Mouse (Mus musculus) heart, embryonic 11.5 days (tissue): Measurements from ENCODE around the gene Rps23. TPM values are rescaled to one million over a fixed set of nuclear protein-coding genes. Genes with fewer than 3 reads are reported as not detected.
A peak's percentile ranks its signal among the peaks of the same experiment; 100 is the strongest.

Experiments used
- ATAC-seq: fragments of 200-750 bp; cut with Nextera tagmentation; replicated peaks from 2 replicates; pipeline ENCODE4 v1.8.0; 2017; ENCODE audit warnings: moderate library complexity; ENCODE audit not compliant: insufficient number of reproducible peaks, low FRiP score, low TSS enrichment
- H3K27ac ChIP-seq: fragments of 300-500 bp; sonication (generic); 2 replicates; pipeline ENCODE4 v1.5.1; 2014; ENCODE audit warnings: mild to moderate bottlenecking, low read depth, low read length
- H3K27me3 ChIP-seq: fragments of 300-500 bp; sonication (generic); 2 replicates; pipeline ENCODE4 v1.6.1; 2014; ENCODE audit warnings: mild to moderate bottlenecking, low read length, mixed read lengths; ENCODE audit not compliant: control insufficient read depth, insufficient read depth
- H3K36me3 ChIP-seq: fragments of 300-500 bp; sonication (generic); 2 replicates; pipeline ENCODE4 v1.6.1; 2014; ENCODE audit warnings: mild to moderate bottlenecking, low read length, moderate library complexity, mixed read lengths; ENCODE audit not compliant: control insufficient read depth, insufficient read depth
- H3K4me1 ChIP-seq: fragments of 300-500 bp; sonication (generic); 2 replicates; pipeline ENCODE4 v1.6.1; 2014; ENCODE audit warnings: low read length; ENCODE audit not compliant: control insufficient read depth, insufficient read depth
- H3K4me2 ChIP-seq: fragments of 300-500 bp; sonication (generic); 2 replicates; pipeline ENCODE4 v1.6.1; 2014; ENCODE audit warnings: mild to moderate bottlenecking, moderate library complexity
- H3K4me3 ChIP-seq: fragments of 300-500 bp; sonication (generic); 2 replicates; pipeline ENCODE4 v1.5.1; 2014; ENCODE audit warnings: low read depth, low read length
- H3K9ac ChIP-seq: fragments of 300-500 bp; sonication (generic); 2 replicates; pipeline ENCODE4 v1.6.1; 2014; ENCODE audit warnings: mild to moderate bottlenecking, low read depth, low read length, moderate library complexity
- H3K9me3 ChIP-seq: fragments of 300-500 bp; sonication (generic); replicated peaks from 2 replicates; pipeline ENCODE4 v1.6.1; 2016; ENCODE audit warnings: low read length; ENCODE audit not compliant: control insufficient read depth
- WGBS: fragments of 180-500 bp; shearing (Covaris S2); extraction: QIAGEN DNeasy Blood & Tissue Kit; methylation state at CpG from one replicate; pipeline ENCODE4 v1.1.7; 2014; ENCODE audit not compliant: insufficient replicate concordance; 5-methylcytosine and 5-hydroxymethylcytosine counted together
- polyA plus RNA-seq: library from polyadenylated mRNA; unstranded; fragments of >200 nt; fragmentation: Nextera tagmentation; extraction: Ambion mirVana; gene quantifications from 2 replicates; pipeline ENCODE4 v1.2.1, GENCODE M21; 2014

Gene Rps23
- 180 and 199 TPM in 2 replicates for polyA plus RNA-seq

DNA sequence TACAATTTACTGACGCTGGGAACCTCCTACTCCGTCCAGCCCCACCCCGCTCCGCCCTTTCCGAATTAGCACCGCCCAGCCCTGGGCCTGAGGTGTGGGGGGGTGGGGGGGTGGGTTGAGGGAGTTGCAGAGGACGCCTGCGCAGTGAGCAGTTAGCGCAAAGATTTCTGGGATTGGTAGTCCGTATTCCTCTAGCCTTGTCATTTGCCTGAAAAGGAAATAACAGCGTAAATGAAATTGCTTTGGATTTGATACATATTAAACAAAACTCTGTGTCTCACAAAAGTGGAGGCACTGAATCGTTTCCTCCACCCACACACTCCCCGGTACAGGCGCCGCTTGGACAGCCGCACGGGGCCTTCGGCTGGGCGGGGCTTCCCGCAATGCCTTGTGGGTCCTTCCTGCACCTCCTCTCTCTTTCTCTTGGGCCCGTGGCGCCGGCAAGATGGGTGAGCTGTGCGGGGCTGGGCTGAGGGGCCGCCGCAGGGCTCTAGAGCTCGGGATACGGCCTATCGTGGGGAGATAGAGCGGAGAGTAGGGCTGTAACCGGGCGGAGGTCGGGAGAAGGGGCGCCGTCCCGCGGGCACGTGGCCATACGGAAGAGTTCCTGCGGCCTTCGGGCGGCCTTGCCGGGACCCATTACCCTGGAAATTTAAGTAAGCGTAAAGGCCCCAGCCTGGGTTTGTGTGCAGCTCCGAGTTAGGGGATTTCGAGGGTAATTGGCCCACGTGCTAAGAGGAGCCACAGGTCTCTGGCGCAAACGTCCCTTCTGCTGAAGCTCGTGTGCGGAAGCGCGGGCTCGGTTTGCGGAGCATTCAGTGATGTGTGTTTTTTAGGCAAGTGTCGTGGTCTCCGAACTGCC, at the start of gene Rps23:
TSS of gene Rps23 (plus strand) at position 208 of the 862 bp plus-strand sequence.
- H3K36me3 ChIP-seq, result peaks cover 12% of the 10 kb centered on the region
- H3K27me3 ChIP-seq, result no peaks in the 10 kb centered on the region
- H3K9ac ChIP-seq, result peak within 1 kb of the TSS; percentile 99
- under 1% methylated on average over 57 of the region's 57 CpGs for WGBS
- H3K4me3 ChIP-seq, result peak within 1 kb of the TSS; percentile 93
- peak within 1 kb of the TSS; percentile 80 for H3K27ac ChIP-seq
- peak; percentile 98 for ATAC-seq
- peak within 1 kb of the TSS; percentile 72 for H3K4me2 ChIP-seq
- peaks cover 3% of the 10 kb centered on the region; the same call in 1 of the 2 replicates for H3K4me1 ChIP-seq
- H3K9me3 ChIP-seq, result no peaks in the 10 kb centered on the region

DNA sequence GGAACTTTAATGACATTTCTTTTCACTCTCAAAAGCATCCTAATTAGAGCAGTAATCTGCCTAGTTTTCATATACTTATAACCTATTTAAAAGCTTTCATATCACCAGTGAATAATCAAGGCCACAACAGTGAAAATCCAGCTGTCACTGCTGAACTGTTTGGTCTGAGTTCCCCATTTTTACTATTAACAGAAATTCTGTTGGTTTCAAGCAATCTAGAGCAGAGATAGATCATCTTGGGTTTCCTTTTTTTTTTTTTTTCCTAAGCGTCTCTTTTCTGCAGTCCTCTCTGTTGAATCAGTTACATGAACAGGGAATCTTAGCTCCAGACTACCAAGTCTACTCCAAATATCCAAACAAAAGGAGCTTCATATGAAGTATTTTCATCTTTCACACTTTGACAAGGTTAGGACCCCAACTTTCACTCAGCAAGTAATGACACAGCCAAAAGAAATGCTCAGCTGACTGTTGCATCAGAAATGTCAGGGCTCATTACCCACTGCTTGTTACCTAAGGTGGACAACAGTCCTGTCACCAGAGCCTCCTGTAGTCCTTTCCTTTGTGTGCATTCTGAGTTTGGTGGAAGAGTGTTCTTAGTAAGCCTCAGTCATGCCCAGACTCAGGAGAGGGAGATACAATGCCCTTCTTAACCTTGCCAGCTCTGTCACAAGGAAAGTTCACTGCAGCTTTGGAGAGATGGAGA, 40.9 kb upstream of the Rps23 start:
- H3K36me3 ChIP-seq, result no peaks in the 10 kb centered on the region
- no peak for ATAC-seq
- WGBS, result 58% methylated on average over 1 of the region's 1 CpGs
- H3K9ac ChIP-seq, result no peak overlapping the region
- no peak overlapping the region for H3K4me3 ChIP-seq
- no peak overlapping the region for H3K27ac ChIP-seq
- H3K9me3 ChIP-seq, result no peaks in the 10 kb centered on the region
- no peak overlapping the region for H3K4me2 ChIP-seq
- peaks cover 14% of the 10 kb centered on the region for H3K4me1 ChIP-seq
- no peaks in the 10 kb centered on the region for H3K27me3 ChIP-seq

DNA sequence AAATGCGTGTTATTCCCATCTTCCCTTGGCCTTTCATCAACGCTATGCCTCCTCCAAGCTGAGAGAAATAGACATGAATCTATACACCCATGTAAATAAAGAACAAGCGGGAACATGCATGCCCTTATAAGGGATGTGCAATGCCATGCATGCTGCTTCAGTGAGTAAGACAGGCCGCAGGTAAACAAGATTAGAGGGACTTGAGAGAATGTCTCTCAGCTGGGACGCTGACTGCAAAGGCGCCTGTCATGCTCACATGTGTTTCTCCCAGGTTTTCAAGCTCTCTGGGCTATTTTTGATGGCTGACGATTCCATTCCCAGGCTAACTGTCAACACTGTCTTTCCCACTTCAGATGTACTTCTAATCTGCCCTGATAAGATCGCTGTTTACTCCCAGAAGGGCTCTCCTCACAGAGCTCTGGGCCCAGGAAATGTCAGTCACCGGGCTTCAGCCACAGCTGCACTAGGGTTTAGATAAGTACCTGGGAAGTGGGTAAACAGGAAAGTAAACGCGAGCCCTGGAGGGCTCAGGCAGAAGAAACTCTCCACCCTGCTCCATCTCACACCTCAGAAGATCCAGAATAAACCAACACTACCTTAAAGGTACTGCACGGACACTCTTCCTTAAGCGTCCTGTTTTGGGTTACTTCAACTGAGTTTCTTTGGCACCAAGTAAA, 36.8 kb upstream of the Rps23 start:
- Histone ChIP-seq H3K4me3 (peak overlapping the region; percentile 34), H3K9ac (peak overlapping the region; percentile 54; the same call in 1 of the 2 replicates), H3K4me1 (peaks cover 14% of the 10 kb centered on the region), H3K27ac (peak overlapping the region; percentile 84), H3K27me3 (no peaks in the 10 kb centered on the region), H3K36me3 (no peaks in the 10 kb centered on the region), H3K9me3 (no peaks in the 10 kb centered on the region), H3K4me2 (peak overlapping the region; percentile 68)
- peak; percentile 79 for ATAC-seq
- 10% methylated on average over 13 of the region's 13 CpGs for WGBS

GRCm38 (mm10) chr13:90886568-90886983, 36.2 kb upstream of the Rps23 start:
- H3K4me3 ChIP-seq, result peak overlapping the region; percentile 34
- under 1% methylated on average over 18 of the region's 18 CpGs for WGBS
- H3K27me3 ChIP-seq, result no peaks in the 10 kb centered on the region
- no peaks in the 10 kb centered on the region for H3K9me3 ChIP-seq
- peak; percentile 59; the same call in 1 of the 2 replicates for ATAC-seq
- H3K27ac ChIP-seq, result peak overlapping the region; percentile 84
- peak overlapping the region; percentile 54; the same call in 1 of the 2 replicates for H3K9ac ChIP-seq
- peak overlapping the region; percentile 68 for H3K4me2 ChIP-seq
- peaks cover 14% of the 10 kb centered on the region for H3K4me1 ChIP-seq
- H3K36me3 ChIP-seq, result no peaks in the 10 kb centered on the region

GRCm38 (mm10) chr13:90890111-90890510, 32.6 kb upstream of the Rps23 start:
- Histone ChIP-seq H3K36me3 (no peaks in the 10 kb centered on the region), H3K27ac (no peak overlapping the region), H3K27me3 (no peaks in the 10 kb centered on the region), H3K4me2 (no peak overlapping the region), H3K9me3 (no peaks in the 10 kb centered on the region), H3K9ac (no peak overlapping the region), H3K4me3 (no peak overlapping the region), H3K4me1 (peaks cover 12% of the 10 kb centered on the region)
- WGBS, result 74% methylated on average over 5 of the region's 5 CpGs
- ATAC-seq, result no peak

GRCm38 (mm10) chr13:90894819-90895218, 27.9 kb upstream of the Rps23 start:
- Histone ChIP-seq H3K36me3 (no peaks in the 10 kb centered on the region), H3K9ac (no peak overlapping the region), H3K27ac (no peak overlapping the region), H3K4me3 (no peak overlapping the region), H3K27me3 (no peaks in the 10 kb centered on the region), H3K4me1 (no peaks in the 10 kb centered on the region), H3K9me3 (no peaks in the 10 kb centered on the region; the same call in 1 of the 2 replicates), H3K4me2 (no peak overlapping the region)
- no peak for ATAC-seq
- 92% methylated on average over 4 of the region's 4 CpGs for WGBS

DNA sequence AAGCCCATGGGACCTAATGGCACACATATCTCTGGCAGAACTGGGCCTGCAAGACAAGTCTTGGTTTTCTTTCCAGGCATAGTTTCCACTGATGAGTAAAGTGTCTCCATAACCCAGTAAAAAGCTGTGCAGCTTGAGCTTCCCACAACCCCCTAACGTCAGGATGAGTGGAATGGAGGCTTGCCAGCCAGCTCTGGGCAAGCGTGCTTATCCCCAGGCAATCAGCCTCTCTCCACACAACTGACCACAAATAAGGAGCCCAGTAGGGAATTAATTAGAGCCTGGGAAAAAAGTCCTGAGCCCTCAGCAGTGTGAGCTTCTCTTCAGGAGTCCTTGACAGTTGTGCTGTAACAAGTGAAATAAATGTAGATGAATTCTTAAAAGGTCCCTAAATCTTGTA, 26.7 kb upstream of the Rps23 start:
- H3K9ac ChIP-seq, result no peak overlapping the region
- no peaks in the 10 kb centered on the region for H3K4me1 ChIP-seq
- 33% methylated on average over 2 of the region's 2 CpGs for WGBS
- H3K27me3 ChIP-seq, result no peaks in the 10 kb centered on the region
- H3K4me2 ChIP-seq, result no peak overlapping the region
- no peaks in the 10 kb centered on the region; the same call in 1 of the 2 replicates for H3K9me3 ChIP-seq
- no peak for ATAC-seq
- H3K4me3 ChIP-seq, result no peak overlapping the region
- no peaks in the 10 kb centered on the region for H3K36me3 ChIP-seq
- H3K27ac ChIP-seq, result no peak overlapping the region

DNA sequence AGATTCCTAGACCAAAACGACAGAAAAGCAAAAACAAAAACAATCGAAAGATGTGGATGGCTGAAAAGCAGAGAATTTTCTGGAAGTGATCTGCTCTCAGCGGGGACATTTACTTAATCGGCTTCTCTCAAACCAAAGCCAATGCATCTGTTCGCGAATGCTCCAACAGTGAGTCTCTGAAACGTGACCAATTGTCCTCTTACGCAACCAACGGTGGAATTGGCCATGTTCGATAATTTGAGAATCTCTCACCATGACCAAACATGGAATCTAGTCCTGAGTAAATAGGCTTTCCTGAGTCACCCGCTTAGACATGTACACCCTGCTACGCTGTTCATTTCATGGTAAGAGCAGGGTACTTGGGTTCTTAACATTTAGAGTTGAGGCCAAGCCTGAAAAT, 25.9 kb upstream of the Rps23 start:
- H3K9ac ChIP-seq, result no peak overlapping the region
- no peak for ATAC-seq

More for the DNA sequence above, 25.9 kb upstream of the Rps23 start:
- H3K27me3 ChIP-seq, result no peaks in the 10 kb centered on the region
- H3K36me3 ChIP-seq, result no peaks in the 10 kb centered on the region
- H3K4me1 ChIP-seq, result no peaks in the 10 kb centered on the region
- no peak overlapping the region for H3K4me3 ChIP-seq
- H3K27ac ChIP-seq, result no peak overlapping the region
- H3K9me3 ChIP-seq, result no peaks in the 10 kb centered on the region; the same call in 1 of the 2 replicates
- WGBS, result 87% methylated on average over 12 of the region's 12 CpGs
- no peak overlapping the region for H3K4me2 ChIP-seq
